Mouse (Mus musculus) kidney, adult 8-10 months (tissue): ENCODE measurements around the gene Pin4.
"Not testable (repeated sequence)": the region's sequence is repeated elsewhere in the genome, so short reads cannot be mapped to it uniquely, and the experiment has no call there.

ENCODE experiments used
- DNase-seq, 2 experiments: peaks; one replicate each; pipeline ENCODE4 v3.0.0; 2022

Gene Pin4

DNA sequence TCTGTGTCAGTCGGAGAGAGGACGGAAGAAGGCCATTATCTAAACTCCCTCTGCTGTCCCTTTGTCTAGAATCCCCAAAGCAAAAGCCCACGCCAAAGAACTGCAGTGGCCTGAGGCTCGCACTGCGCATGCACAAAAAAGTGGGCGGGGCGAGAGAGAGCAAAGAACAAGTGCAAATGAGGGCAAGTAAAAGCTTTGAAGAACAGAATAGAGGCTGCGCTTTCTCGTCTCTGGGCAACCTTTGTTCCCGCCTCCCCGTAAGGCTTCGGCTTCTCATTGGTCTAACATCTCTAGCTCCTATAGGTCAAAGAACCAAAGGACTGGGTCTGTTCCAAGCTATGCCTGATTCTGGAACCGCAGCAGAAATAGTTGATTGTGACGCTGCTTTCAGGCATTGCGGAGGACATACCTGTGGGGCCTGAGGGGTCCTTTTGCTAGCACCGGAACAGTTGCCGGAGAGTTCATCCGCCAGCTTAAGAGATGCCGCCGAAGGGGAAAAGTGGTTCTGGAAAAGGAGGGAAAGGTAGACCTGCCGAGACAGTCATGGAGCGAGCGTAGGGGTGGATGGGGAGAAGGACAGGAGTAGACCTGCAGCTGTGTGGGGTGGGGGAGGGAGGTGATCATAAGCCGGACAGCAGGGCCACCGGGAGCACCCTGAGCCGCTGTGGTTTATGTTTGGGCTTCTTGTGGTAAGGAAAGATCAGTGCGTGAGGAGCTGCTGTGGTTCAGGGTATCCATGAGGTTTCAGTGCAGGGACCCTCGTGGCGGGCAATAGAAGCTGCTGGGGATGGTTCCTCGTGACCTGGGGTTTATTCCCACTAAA, at the start of gene Pin4:
TSS of gene Pin4 (plus strand) at position 406 of the 823 bp plus-strand sequence.
- peak; percentile 95 to 97 for DNase-seq

- DNase-seq: peak; percentile 58 to 62
Observed at GRCm38 (mm10) chrX:102070591-102071471, 48.4 kb upstream of the Pin4 start, which contains the start of gene Rtl5. TSS of gene Rtl5 (minus strand) at chrX:102071304.

DNA sequence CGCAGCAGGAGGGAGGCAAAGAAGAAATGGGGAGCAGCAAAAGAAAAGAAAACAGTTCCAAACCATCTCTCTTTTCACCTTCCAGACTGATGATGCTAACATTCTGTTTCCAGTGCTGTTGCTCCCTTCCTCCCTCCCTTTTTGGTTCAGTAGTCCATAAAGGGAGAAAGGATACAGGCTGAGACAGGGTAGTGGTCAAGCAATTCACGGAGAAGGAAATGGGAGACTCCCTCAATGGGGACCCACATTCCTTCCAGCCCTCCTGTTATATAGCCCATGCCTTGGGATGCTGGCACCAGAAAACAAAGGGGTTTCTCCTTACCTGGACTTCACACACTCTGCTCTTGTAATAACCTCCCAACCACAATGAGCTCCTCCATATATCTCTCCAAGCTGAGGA, 47.7 kb upstream of the Pin4 start:
- DNase-seq: no peak

GRCm38 (mm10) chrX:102073605-102074325, 45.5 kb upstream of the Pin4 start:
- DNase-seq: no peak

DNA sequence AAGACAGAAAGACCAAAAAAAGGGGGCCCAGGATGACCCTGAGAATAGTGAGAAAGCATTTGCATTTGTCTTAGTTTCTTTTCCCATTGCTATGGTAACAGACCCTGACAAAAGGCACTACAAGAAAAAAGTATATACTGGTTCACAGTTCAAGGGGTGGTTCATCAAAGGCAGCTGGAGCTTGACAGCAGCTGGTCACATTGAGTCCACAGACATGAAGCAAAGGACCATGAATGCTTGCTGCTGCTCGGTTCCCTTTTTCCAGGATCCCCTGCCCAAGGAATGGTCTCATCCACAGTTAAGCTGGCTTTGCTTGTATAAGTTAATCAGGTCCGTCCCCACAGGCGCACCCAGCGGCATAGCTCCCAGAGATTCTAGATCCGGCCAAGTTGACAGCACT, 44.8 kb upstream of the Pin4 start:
- DNase-seq: no peak

DNA sequence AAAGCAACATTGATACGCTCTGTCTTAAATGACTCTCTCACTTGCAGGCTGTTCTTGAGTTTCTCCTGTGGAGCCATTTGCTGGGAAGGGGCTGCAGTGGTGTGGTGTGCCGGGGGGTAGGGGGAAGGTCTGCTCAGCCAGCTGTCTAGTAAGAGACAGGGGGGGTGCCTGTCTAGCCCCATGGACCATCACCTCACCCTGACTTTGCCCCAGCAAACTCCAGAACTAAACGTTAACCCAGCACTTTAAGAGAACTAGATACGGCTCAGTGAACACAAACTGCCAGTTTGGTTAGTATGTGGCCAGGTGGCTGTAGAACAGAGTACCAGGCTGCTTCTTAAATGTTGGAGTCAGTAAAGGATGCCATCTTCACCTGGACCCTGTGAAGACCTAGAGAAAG, 44.1 kb upstream of the Pin4 start:
- DNase-seq: peak; percentile 38 to 44

DNA sequence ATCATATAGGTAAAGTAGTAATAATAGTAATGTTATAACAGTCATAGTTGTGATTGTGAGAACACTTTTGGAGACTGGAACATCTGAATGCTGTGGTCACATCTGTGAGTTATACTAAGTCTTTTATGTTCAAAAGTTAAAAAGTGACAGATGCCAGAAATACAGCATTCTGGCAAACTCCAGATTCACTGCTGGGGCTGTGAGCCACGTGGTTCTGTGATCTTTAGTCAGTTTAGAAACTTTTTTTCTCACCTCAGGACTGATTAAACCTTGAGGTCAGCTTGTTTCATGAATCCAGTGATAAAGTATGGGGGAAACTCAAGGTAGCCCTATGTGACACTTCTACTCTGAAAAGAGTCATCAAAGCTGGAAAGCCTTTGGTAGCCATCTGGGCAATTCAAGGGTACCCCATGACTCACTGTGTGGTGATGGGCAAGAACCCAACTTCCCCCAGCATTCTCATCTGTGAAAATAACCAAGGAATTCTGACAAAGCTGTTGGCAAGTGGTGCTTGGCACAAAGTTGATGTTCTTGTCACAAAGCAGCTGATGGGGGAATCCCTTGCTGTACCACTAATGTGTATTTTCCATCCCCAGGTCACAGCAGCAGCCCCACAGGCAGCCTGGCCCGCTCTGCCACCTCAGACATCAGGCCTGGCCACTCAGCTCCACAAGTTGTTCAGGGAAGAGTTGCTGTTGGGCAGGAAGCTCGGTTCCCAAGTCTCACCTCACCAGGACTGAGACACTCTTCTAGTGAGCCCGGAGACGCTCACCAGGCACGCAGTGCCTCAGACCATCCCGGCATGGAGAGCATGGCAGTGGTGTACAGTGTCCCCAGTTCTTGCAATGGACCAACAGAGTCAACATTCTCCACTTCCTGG, 42.1 kb upstream of the Pin4 start:
- peak in 1 of 2 experiments; percentile 13 for DNase-seq

DNA sequence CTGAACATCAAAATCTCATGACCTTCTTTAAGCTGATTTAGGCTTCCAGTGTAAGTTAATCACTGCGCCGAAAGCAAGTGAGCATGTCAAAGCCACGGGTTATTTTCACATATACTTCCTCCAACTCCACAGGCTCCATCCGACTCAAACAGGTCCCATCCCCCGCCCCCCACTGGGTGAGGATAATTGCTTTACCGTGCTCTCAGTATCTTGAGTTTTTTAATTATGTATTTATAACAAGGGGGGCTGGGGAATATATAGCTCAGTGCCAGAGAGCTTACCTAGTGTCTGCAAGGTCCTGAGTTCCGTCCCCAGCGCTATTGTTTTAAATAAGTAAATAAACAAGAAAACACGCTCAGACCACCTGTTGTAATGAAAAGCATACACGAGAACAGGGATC, 38.2 kb upstream of the Pin4 start:
- DNase-seq: no peak

GRCm38 (mm10) chrX:102081573-102082279, 37.5 kb upstream of the Pin4 start:
- DNase-seq: no peak

DNA sequence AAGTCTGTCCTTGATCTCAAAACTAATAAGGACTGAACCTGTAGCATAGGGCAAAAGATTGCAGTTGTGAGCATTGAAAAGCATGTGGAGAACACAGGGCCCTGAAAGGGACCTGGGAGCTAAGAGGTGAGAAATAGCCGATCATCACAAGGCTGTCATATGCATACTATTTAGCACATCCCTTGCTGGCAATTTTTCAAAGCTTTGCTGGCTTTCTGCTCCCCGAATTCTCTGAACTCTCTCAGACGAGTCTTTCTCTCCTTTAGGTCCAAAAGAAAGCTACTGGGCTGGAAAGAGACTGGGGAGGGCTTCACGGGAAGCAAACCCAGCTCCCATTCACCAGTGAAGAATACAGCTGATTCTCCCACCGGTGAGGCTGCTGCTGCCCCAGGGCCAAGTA, 36.9 kb upstream of the Pin4 start:
- DNase-seq: no peak

DNA sequence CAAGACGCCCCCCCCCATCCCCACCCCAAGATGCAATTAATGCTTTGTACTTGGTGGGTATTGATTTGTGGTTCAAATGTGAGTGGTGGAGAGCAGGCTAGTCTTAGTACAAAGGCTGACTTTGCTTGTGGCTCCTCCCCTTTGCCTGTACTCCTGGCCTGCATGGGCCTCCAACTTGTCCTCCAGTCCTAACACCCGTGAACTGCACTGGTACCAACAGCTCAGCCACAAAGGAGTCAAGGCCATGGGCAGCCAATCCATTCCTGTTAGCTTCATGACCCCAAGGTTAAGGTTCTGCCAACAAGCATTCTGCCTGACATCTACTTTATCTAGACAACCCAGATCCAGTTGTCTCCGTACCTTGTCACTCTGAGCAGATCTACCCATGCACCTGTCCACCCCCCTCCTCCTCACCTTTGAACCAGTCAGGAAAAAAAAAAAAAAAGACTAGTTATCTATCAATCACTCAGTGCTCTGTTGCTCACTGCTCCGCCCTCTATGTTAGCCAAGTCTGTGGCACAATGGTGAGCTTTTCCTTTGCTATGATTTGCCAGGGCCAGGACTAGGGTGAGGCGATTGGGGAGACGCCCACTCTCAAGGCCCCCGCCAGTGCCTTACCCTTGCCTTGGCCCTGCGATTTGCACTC, 33.3 kb upstream of the Pin4 start:
- DNase-seq: peak; percentile 29 to 30

GRCm38 (mm10) chrX:102090605-102091004, 28.6 kb upstream of the Pin4 start:
- DNase-seq: no peak

- DNase-seq: no peak
Observed at GRCm38 (mm10) chrX:102094381-102094904, 24.8 kb upstream of the Pin4 start.

- no peak for DNase-seq
Observed at GRCm38 (mm10) chrX:102101886-102102285, 17.4 kb upstream of the Pin4 start.

GRCm38 (mm10) chrX:102103830-102104229, 15.4 kb upstream of the Pin4 start:
- not testable (repeated sequence) for DNase-seq

- not testable (repeated sequence) for DNase-seq
Observed at GRCm38 (mm10) chrX:102109349-102109748, 9.9 kb upstream of the Pin4 start.

DNA sequence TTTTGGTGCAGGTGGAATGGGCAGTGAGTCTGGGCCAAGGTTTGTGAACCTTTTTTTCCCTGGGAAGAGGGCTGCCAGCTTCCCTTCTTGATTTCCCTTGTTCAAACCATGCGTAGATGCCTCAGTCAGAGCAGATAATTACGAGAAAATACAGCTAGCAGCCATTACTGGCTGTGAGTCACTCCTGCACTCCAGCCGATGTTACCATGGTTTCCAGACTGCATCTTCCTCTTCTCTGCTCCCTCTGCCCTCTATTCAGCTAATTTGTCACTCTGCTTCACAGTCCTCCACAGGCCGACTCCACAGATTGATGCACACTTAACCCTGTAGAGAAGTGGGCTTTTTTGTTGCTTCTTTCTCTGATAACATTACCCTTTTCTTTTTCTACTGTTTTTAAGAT, 3.6 kb upstream of the Pin4 start:
- DNase-seq: no peak

GRCm38 (mm10) chrX:102121321-102121720, 2.1 kb downstream of the Pin4 start:
- DNase-seq: no peak

DNA sequence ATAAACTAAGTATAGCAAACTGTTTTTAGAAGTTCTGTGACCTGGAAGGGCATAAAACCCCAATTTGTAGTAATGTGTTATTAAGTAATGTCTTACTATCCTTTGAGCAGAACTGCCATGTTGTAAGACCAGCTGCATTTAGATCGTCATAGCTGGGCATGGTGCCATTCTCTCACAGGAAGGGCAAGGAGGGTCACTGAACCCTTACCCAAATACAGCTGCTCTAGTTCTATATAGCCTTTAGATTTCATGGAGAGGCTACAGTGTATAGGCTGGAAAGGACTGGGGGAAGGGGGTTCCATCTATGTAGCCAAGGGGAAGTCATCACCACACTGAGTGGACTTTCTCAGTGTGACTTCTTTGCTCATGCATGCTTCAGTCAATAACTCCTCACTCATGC, 21.9 kb downstream of the Pin4 start:
- DNase-seq: no peak

DNA sequence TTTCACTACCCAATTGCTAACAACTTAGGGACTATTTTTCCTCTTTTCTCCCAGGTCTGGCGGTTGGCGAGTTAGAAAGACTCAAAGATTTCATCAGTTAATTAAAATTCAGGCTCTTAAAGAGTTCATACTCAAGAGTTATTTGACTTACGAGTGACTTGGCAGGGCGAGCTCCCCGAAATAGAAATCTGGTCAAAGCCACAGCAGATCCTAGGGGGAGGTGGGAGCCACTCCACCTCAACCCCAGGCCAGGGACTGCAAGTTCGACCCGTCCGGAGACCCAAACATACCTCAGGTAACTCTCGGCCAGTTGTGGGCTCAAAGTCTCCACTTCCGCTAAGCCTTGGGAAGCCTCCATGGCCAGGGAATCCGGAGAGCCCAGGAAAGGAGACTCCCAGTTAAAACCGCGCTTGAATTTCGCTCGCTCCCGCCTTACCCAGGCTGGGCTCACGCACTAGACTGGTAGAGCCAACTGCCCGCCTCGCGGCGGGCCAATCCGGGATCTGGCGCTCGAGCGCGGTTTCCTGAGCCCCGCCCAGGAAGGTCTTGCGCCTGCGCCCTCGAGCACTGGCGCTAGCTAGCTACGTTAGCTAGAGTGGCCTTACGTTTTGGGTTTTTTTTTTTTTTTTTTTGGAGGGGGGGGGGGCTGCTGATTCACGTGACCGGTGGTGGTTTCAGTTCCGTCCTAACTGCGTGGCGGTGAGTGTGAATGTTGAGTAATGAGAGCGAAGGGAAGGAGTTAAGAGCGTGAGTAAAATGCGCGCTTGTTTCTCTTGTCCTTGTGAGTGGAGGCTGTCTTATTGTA, 37.6 kb downstream of the Pin4 start, which contains the start of gene Ercc6l:
TSS of gene Ercc6l (minus strand) at position 474 of the 805 bp plus-strand sequence.
- peak; percentile 87 to 91 for DNase-seq
